Mouse (Mus musculus): ENCODE measurements around the gene Ube4a. TPM values are rescaled to one million over a fixed set of nuclear protein-coding genes. Genes with fewer than 3 reads are reported as not detected.

Gene Ube4a
- polyA plus RNA-seq, 1 experiment from 2014 or later, result 18.6 TPM

DNA sequence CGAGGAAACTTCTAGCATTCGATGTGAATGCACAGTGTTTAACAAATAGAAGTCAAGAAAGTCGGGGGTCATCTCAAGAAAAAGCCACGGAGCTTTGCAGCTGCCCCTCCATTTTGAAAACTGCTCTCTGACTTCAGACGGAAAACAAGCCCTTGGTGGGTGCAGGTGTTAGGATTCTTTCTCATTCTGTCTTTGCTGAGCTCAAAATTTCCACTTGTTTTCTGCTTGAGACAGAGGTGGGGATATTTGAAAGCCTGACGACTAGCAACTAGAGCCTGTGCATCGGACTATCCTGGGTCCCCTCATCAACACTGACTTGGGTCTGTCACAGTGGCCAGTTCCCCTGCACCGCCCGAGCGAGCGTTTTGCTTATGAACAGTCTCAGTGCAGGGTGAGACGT is 42.0 kb upstream of the Ube4a start:
- WGBS, result 73% methylated on average over 12 of the region's 12 CpGs
- H3K36me3 ChIP-seq (ENCODE audit: insufficient read depth, low read length), result no peaks in the 10 kb centered on the region

GRCm38 (mm10) chr9:45000249-45000648 is 34.8 kb upstream of the Ube4a start:
- no peak for ATAC-seq (replicated peaks; ENCODE audit: low FRiP score, low read depth)
- Histone ChIP-seq H3K36me3 (ENCODE audit: insufficient read depth, low read length) (no peaks in the 10 kb centered on the region), H3K9me3 (replicated peaks; ENCODE audit: low read length) (no peaks in the 10 kb centered on the region), H3K4me3 (replicated peaks; ENCODE audit: low read depth, low read length) (no peak overlapping the region), H3K9ac (ENCODE audit: low read depth, low read length) (no peak overlapping the region), H3K27me3 (ENCODE audit: insufficient read depth, low read length) (no peaks in the 10 kb centered on the region), H3K4me2 (ENCODE audit: low read length) (no peak overlapping the region), H3K27ac (no peak overlapping the region), H3K4me1 (replicated peaks; ENCODE audit: insufficient read depth, low read length) (no peaks in the 10 kb centered on the region)
- TF ChIP-seq CTCF (IDR thresholded peaks at IDR 0.05; ENCODE audit: low read depth), result no peak
- DNase-seq (ENCODE audit: low spot score), result peak; percentile 21
- WGBS, result 52% methylated on average over 3 of the region's 3 CpGs

More for the DNA sequence above, 42.0 kb upstream of the Ube4a start:
- no peak overlapping the region for H3K4me3 ChIP-seq (replicated peaks; ENCODE audit: low read depth, low read length)
- H3K27me3 ChIP-seq (ENCODE audit: insufficient read depth, low read length), result no peaks in the 10 kb centered on the region
- H3K9ac ChIP-seq (ENCODE audit: low read depth, low read length), result no peak overlapping the region
- DNase-seq (ENCODE audit: low spot score) (no peak), ATAC-seq (replicated peaks; ENCODE audit: low FRiP score, low read depth) (no peak)
- no peaks in the 10 kb centered on the region for H3K4me1 ChIP-seq (replicated peaks; ENCODE audit: insufficient read depth, low read length)
- H3K4me2 ChIP-seq (ENCODE audit: low read length), result no peak overlapping the region
- no peaks in the 10 kb centered on the region for H3K9me3 ChIP-seq (replicated peaks; ENCODE audit: low read length)
- no peak overlapping the region for H3K27ac ChIP-seq
- TF ChIP-seq CTCF (IDR thresholded peaks at IDR 0.05; ENCODE audit: low read depth), result no peak

DNA sequence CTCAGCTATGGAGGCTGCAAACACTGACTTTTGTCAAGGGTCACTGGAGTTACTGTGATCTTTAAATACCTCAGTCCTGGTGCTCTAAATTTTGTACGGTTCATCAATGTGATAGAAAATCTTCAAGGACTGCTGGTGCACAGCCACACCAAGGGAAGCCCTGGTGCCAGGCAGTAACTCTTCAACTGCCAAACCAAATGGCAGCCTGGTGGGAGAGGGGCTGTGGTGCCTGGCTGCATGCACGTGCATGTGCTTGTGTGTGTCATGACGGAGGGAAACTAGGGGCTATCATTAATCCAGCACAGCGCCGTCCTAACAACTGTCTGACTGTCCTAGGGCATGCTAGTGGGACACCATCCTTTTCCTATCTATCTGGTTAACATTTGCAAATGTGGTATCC is 34.4 kb upstream of the Ube4a start:
- Histone ChIP-seq H3K4me1 (replicated peaks; ENCODE audit: insufficient read depth, low read length) (no peaks in the 10 kb centered on the region), H3K9me3 (replicated peaks; ENCODE audit: low read length) (no peaks in the 10 kb centered on the region), H3K4me3 (replicated peaks; ENCODE audit: low read depth, low read length) (no peak overlapping the region), H3K27ac (no peak overlapping the region), H3K36me3 (ENCODE audit: insufficient read depth, low read length) (no peaks in the 10 kb centered on the region), H3K9ac (ENCODE audit: low read depth, low read length) (no peak overlapping the region), H3K4me2 (ENCODE audit: low read length) (no peak overlapping the region), H3K27me3 (ENCODE audit: insufficient read depth, low read length) (no peaks in the 10 kb centered on the region)
- 51% methylated on average over 5 of the region's 5 CpGs for WGBS
- DNase-seq (ENCODE audit: low spot score) (no peak), ATAC-seq (replicated peaks; ENCODE audit: low FRiP score, low read depth) (no peak)
- no peak for TF ChIP-seq CTCF (IDR thresholded peaks at IDR 0.05; ENCODE audit: low read depth)

- Histone ChIP-seq H3K9ac (ENCODE audit: low read depth, low read length) (no peak overlapping the region), H3K4me2 (ENCODE audit: low read length) (no peak overlapping the region), H3K36me3 (ENCODE audit: insufficient read depth, low read length) (no peaks in the 10 kb centered on the region), H3K4me3 (replicated peaks; ENCODE audit: low read depth, low read length) (no peak overlapping the region), H3K27me3 (ENCODE audit: insufficient read depth, low read length) (no peaks in the 10 kb centered on the region), H3K27ac (no peak overlapping the region), H3K4me1 (replicated peaks; ENCODE audit: insufficient read depth, low read length) (no peaks in the 10 kb centered on the region), H3K9me3 (replicated peaks; ENCODE audit: low read length) (no peaks in the 10 kb centered on the region)
- 54% methylated on average over 6 of the region's 6 CpGs for WGBS
- peak; percentile 12; the same call in 1 of the 2 replicates for TF ChIP-seq CTCF (IDR thresholded peaks at IDR 0.05; ENCODE audit: low read depth)
- no peak; the same call in 1 of the 2 replicates for ATAC-seq (replicated peaks; ENCODE audit: low FRiP score, low read depth)
- peak; percentile 20 for DNase-seq (ENCODE audit: low spot score)
Observed at GRCm38 (mm10) chr9:44999171-44999570, 33.8 kb upstream of the Ube4a start.

GRCm38 (mm10) chr9:44998138-44998537 is 32.7 kb upstream of the Ube4a start:
- no peaks in the 10 kb centered on the region for H3K36me3 ChIP-seq (ENCODE audit: insufficient read depth, low read length)
- no peak for DNase-seq (ENCODE audit: low spot score)
- WGBS, result 43% methylated on average over 11 of the region's 11 CpGs
- TF ChIP-seq CTCF (IDR thresholded peaks at IDR 0.05; ENCODE audit: low read depth), result no peak
- H3K27me3 ChIP-seq (ENCODE audit: insufficient read depth, low read length), result no peaks in the 10 kb centered on the region
- H3K27ac ChIP-seq, result no peak overlapping the region
- no peak overlapping the region for H3K4me2 ChIP-seq (ENCODE audit: low read length)
- no peaks in the 10 kb centered on the region for H3K4me1 ChIP-seq (replicated peaks; ENCODE audit: insufficient read depth, low read length)
- no peak overlapping the region for H3K4me3 ChIP-seq (replicated peaks; ENCODE audit: low read depth, low read length)
- H3K9ac ChIP-seq (ENCODE audit: low read depth, low read length), result no peak overlapping the region
- H3K9me3 ChIP-seq (replicated peaks; ENCODE audit: low read length), result no peaks in the 10 kb centered on the region
- no peak for ATAC-seq (replicated peaks; ENCODE audit: low FRiP score, low read depth)

DNA sequence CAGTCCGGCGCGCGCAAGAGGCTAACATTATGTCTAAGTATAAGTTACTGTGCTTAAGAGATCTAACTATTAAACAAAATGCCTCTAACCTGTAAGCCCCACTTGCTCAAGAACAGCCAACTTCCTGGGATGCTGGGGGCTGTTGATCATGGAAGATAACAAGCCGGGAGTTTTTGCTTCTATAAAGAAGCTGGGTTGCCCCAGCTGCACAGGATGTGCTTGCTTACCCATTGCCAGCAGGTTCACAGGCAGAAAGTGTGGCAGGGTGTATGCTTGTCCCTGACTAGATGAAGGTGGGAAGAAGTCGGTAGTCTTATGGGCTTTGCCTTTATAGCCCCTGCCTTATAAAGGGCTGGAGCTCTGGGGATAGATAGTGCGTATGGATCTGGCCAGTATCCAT is 31.2 kb upstream of the Ube4a start:
- H3K9me3 ChIP-seq (replicated peaks; ENCODE audit: low read length), result no peaks in the 10 kb centered on the region
- ATAC-seq (replicated peaks; ENCODE audit: low FRiP score, low read depth), result no peak
- no peaks in the 10 kb centered on the region for H3K27me3 ChIP-seq (ENCODE audit: insufficient read depth, low read length)
- H3K4me1 ChIP-seq (replicated peaks; ENCODE audit: insufficient read depth, low read length), result no peaks in the 10 kb centered on the region
- WGBS, result 88% methylated on average over 7 of the region's 7 CpGs
- no peak overlapping the region for H3K27ac ChIP-seq
- H3K4me3 ChIP-seq (replicated peaks; ENCODE audit: low read depth, low read length), result no peak overlapping the region
- H3K36me3 ChIP-seq (ENCODE audit: insufficient read depth, low read length), result no peaks in the 10 kb centered on the region
- no peak overlapping the region for H3K4me2 ChIP-seq (ENCODE audit: low read length)
- no peak overlapping the region for H3K9ac ChIP-seq (ENCODE audit: low read depth, low read length)
- DNase-seq (ENCODE audit: low spot score), result no peak
- no peak for TF ChIP-seq CTCF (IDR thresholded peaks at IDR 0.05; ENCODE audit: low read depth)

GRCm38 (mm10) chr9:44994962-44995361 is 29.6 kb upstream of the Ube4a start:
- H3K27me3 ChIP-seq (ENCODE audit: insufficient read depth, low read length), result no peaks in the 10 kb centered on the region
- H3K27ac ChIP-seq, result no peak overlapping the region
- no peak overlapping the region for H3K9ac ChIP-seq (ENCODE audit: low read depth, low read length)
- DNase-seq (ENCODE audit: low spot score) (no peak), ATAC-seq (replicated peaks; ENCODE audit: low FRiP score, low read depth) (no peak)
- no peaks in the 10 kb centered on the region for H3K36me3 ChIP-seq (ENCODE audit: insufficient read depth, low read length)
- H3K4me1 ChIP-seq (replicated peaks; ENCODE audit: insufficient read depth, low read length), result no peaks in the 10 kb centered on the region
- no peak for TF ChIP-seq CTCF (IDR thresholded peaks at IDR 0.05; ENCODE audit: low read depth)
- H3K4me2 ChIP-seq (ENCODE audit: low read length), result no peak overlapping the region
- 76% methylated on average over 4 of the region's 4 CpGs for WGBS
- H3K4me3 ChIP-seq (replicated peaks; ENCODE audit: low read depth, low read length), result no peak overlapping the region
- H3K9me3 ChIP-seq (replicated peaks; ENCODE audit: low read length), result no peaks in the 10 kb centered on the region

Data from kidney, postnatal 0 days (tissue).